Mouse (Mus musculus) olfactory bulb, adult 2 months (tissue): Measurements from ENCODE around the gene Snapc5. TPM values are rescaled to one million over a fixed set of nuclear protein-coding genes. Genes with fewer than 3 reads are reported as not detected.

Source experiments
- H3K27ac ChIP-seq: fragments of 200-500 bp; 2 replicates; pipeline ENCODE4 v1.5.1; 2012; ENCODE audit warnings: low read depth, low read length; ENCODE audit not compliant: insufficient read depth
- H3K4me1 ChIP-seq: fragments of 200-500 bp; 2 replicates; pipeline ENCODE4 v1.6.1; 2012; ENCODE audit warnings: low read length; ENCODE audit not compliant: control insufficient read depth, insufficient read depth
- H3K4me3 ChIP-seq: fragments of 200-500 bp; 2 replicates; pipeline ENCODE4 v1.5.1; 2012; ENCODE audit warnings: mild to moderate bottlenecking, low read depth, low read length, moderate library complexity; ENCODE audit not compliant: insufficient read depth
- CTCF ChIP-seq: fragments of 200-500 bp; IDR thresholded peaks from 2 replicates; pipeline ENCODE4 v1.5.1; 2012; ENCODE audit warnings: low read depth, mild to moderate bottlenecking, low read length, moderate library complexity; ENCODE audit not compliant: insufficient read depth
- POLR2A ChIP-seq: fragments of 200-500 bp; IDR thresholded peaks from 2 replicates; pipeline ENCODE4 v1.6.1; 2012; ENCODE audit warnings: mild to moderate bottlenecking, low read depth, low read length, moderate library complexity; ENCODE audit not compliant: insufficient read depth
- WGBS: fragments of 180-500 bp; shearing (Covaris S2); methylation state at CpG from one replicate; pipeline ENCODE4 v1.1.7; 2018; 5-methylcytosine and 5-hydroxymethylcytosine counted together
- polyA plus RNA-seq: library from polyadenylated mRNA; stranded (reverse); fragments of >200 nt; gene quantifications from 2 replicates; pipeline ENCODE4 v1.2.4, GENCODE M21; 2012; ENCODE audit warnings: low replicate concordance; ENCODE audit not compliant: missing spikeins, insufficient read depth, insufficient read length

The Snapc5 gene
- polyA plus RNA-seq, 1 experiment, result not detected

GRCm38 (mm10) chr9:64231674-64232073 lies 52.6 kb downstream of the Snapc5 start:
- peaks cover 29% of the 10 kb centered on the region for H3K4me1 ChIP-seq
- no peak overlapping the region for H3K4me3 ChIP-seq
- peak overlapping the region; percentile 90 for H3K27ac ChIP-seq
- WGBS, result 22% methylated on average over 3 of the region's 3 CpGs
- TF ChIP-seq CTCF, result no peak
- TF ChIP-seq POLR2A, result no peak

DNA sequence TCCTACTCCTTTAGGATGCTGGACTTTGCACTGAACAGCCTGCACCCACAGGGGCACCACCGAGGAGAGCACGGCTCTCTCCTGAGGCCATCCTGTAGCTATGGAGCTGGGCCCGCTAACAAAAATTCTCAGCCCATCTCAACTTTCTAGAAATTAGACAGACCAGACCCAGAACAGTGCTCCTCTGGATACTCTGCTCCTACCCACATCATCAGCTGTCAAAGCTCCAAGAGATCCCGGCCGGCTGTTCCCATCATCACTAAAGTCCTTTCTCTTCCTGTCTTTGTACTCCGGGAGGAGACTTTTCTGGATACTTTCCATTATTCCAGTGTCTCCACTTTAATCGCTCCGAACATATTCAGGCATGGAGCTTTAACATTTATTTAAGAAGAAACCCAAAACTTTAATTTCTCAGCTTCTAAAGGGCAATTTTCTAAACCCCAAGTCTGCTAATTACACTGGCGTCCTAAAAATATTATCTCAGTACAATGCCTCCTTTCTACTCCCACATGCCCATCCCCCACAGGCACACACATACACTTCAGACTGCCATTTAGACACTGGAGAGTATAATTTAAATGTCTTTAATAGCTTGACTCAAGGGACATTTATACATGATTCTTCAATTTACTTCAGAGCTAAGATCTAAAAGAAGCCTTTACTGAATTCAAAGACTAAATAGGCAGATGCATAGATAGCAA lies 53.3 kb downstream of the Snapc5 start:
- Histone ChIP-seq H3K4me1 (peaks cover 29% of the 10 kb centered on the region), H3K4me3 (peak overlapping the region; percentile 17), H3K27ac (peak overlapping the region; percentile 90)
- TF ChIP-seq POLR2A (no peak), CTCF (no peak)
- WGBS, result 12% methylated on average over 9 of the region's 9 CpGs

Other genes starting within 250 kb of the Snapc5 start
- not detected in 2 replicates for gene Smad6, start 157.2 kb upstream of the Snapc5 start, polyA plus RNA-seq
- gene Lctl, start 62.1 kb upstream of the Snapc5 start, polyA plus RNA-seq, result not detected in 2 replicates
- gene Zwilch, start 6.2 kb upstream of the Snapc5 start, polyA plus RNA-seq, result not detected in 2 replicates
- gene Rpl4, start 5.9 kb upstream of the Snapc5 start, polyA plus RNA-seq, result 468 TPM in 1 of 2 replicates, not detected in the other
- not detected in 2 replicates for gene Uchl4, start 55.9 kb downstream of the Snapc5 start, polyA plus RNA-seq
- 126 and 566 TPM in 2 replicates for gene Map2k1, start 74.4 kb downstream of the Snapc5 start, polyA plus RNA-seq
- not detected in 2 replicates for gene Tipin, start 102.3 kb downstream of the Snapc5 start, polyA plus RNA-seq
- not detected in 2 replicates for gene Dis3l, start 162.0 kb downstream of the Snapc5 start, polyA plus RNA-seq
- gene Megf11, start 206.4 kb downstream of the Snapc5 start, polyA plus RNA-seq, result not detected in 2 replicates